Mouse (Mus musculus) limb, embryonic 14.5 days (tissue): ENCODE measurements at regions not wholly inside any gene's neighbourhood (a gene's known extent, or its start where the extent isn't known, plus 50 kb on each side); places are given as distances from the start of the nearest gene placed in this dataset.

Source experiments
- ATAC-seq: fragments of 200-750 bp; cut with Nextera tagmentation; 2 replicates; pipeline ENCODE4 v1.8.0; 2017; ENCODE audit warnings: low read depth, moderate number of reproducible peaks, moderate TSS enrichment; ENCODE audit not compliant: low FRiP score
- DNase-seq: peaks from one replicate; pipeline ENCODE4 v3.0.0-alpha.2; 2015; ENCODE audit warnings: low spot score
- H3K27ac ChIP-seq: fragments of 300-500 bp; sonication (generic); replicated peaks from 2 replicates; pipeline ENCODE4 v1.5.1; 2014; ENCODE audit warnings: low read depth, mild to moderate bottlenecking, low read length, moderate library complexity, mixed read lengths
- H3K27me3 ChIP-seq: fragments of 300-500 bp; sonication (generic); 2 replicates; pipeline ENCODE4 v1.6.1; 2014; ENCODE audit warnings: low read length, mixed read lengths; ENCODE audit not compliant: control insufficient read depth, insufficient read depth
- H3K36me3 ChIP-seq: fragments of 300-500 bp; sonication (generic); 2 replicates; pipeline ENCODE4 v1.6.1; 2014; ENCODE audit warnings: mild to moderate bottlenecking, low read length, moderate library complexity, mixed read lengths; ENCODE audit not compliant: control insufficient read depth, insufficient read depth
- H3K4me1 ChIP-seq: fragments of 300-500 bp; sonication (generic); 2 replicates; pipeline ENCODE4 v1.6.1; 2014; ENCODE audit warnings: antibody characterized with exemption, low read length, mixed read lengths; ENCODE audit not compliant: control insufficient read depth, insufficient read depth
- H3K4me2 ChIP-seq: fragments of 300-500 bp; sonication (generic); replicated peaks from 2 replicates; pipeline ENCODE4 v1.6.1; 2014; ENCODE audit warnings: low read depth, mild to moderate bottlenecking, low read length, moderate library complexity; ENCODE audit not compliant: severe bottlenecking
- H3K4me3 ChIP-seq: fragments of 300-500 bp; sonication (generic); replicated peaks from 2 replicates; pipeline ENCODE4 v1.5.1; 2014; ENCODE audit warnings: low read length
- H3K9ac ChIP-seq: fragments of 300-500 bp; sonication (generic); 2 replicates; pipeline ENCODE4 v1.6.1; 2014; ENCODE audit warnings: mild to moderate bottlenecking, low read depth, low read length, moderate library complexity; ENCODE audit not compliant: severe bottlenecking
- H3K9me3 ChIP-seq: fragments of 300-500 bp; sonication (generic); 2 replicates; pipeline ENCODE4 v1.6.1; 2016; ENCODE audit warnings: low read length; ENCODE audit not compliant: control insufficient read depth
- POLR2A ChIP-seq: fragments of 200-500 bp; IDR thresholded peaks from 2 replicates; pipeline ENCODE4 v1.8.0; 2012; ENCODE audit warnings: inconsistent platforms, mild to moderate bottlenecking, moderate library complexity, borderline replicate concordance; ENCODE audit not compliant: insufficient read depth, insufficient read length; ENCODE audit errors: extremely low read depth
- WGBS: fragments of 180-500 bp; shearing (Covaris S2); extraction: QIAGEN DNeasy Blood & Tissue Kit; methylation state at CpG from one replicate; pipeline ENCODE4 v1.1.7; 2014; 5-methylcytosine and 5-hydroxymethylcytosine counted together

- Histone ChIP-seq H3K4me3 (no peak overlapping the region), H3K36me3 (no peaks in the 10 kb centered on the region), H3K9ac (no peak overlapping the region), H3K4me2 (no peak overlapping the region), H3K27me3 (no peaks in the 10 kb centered on the region), H3K9me3 (no peaks in the 10 kb centered on the region), H3K27ac (no peak overlapping the region), H3K4me1 (no peaks in the 10 kb centered on the region)
- no peak for TF ChIP-seq POLR2A
- DNase-seq (no peak), ATAC-seq (no peak)
- WGBS: 85% methylated on average over 4 of the region's 4 CpGs
These were observed 683.3 kb upstream of the Slit2 start for GRCm38 (mm10) chr5:47299602-47300001.

- ATAC-seq (no peak), DNase-seq (no peak)
- 51% methylated on average over 4 of the region's 4 CpGs for WGBS
- Histone ChIP-seq H3K4me3 (no peak overlapping the region), H3K27me3 (no peaks in the 10 kb centered on the region), H3K4me1 (peaks cover 9% of the 10 kb centered on the region), H3K36me3 (no peaks in the 10 kb centered on the region), H3K9ac (no peak overlapping the region), H3K27ac (no peak overlapping the region), H3K9me3 (no peaks in the 10 kb centered on the region), H3K4me2 (no peak overlapping the region)
- no peak for TF ChIP-seq POLR2A
These were observed 665.4 kb upstream of the Slit2 start for GRCm38 (mm10) chr5:47317506-47317905.

GRCm38 (mm10) chr5:47318147-47318546 is 664.8 kb upstream of the Slit2 start:
- H3K4me1 ChIP-seq: peaks cover 16% of the 10 kb centered on the region
- ATAC-seq: no peak
- no peaks in the 10 kb centered on the region for H3K36me3 ChIP-seq
- no peak overlapping the region for H3K9ac ChIP-seq
- DNase-seq: no peak
- no peaks in the 10 kb centered on the region for H3K9me3 ChIP-seq
- WGBS: 52% methylated on average over 1 of the region's 1 CpGs
- no peak overlapping the region for H3K4me2 ChIP-seq
- H3K27me3 ChIP-seq: no peaks in the 10 kb centered on the region
- no peak for TF ChIP-seq POLR2A
- H3K4me3 ChIP-seq: no peak overlapping the region
- no peak overlapping the region for H3K27ac ChIP-seq

- ATAC-seq (peak; percentile 80), DNase-seq (peak; percentile 70)
- Histone ChIP-seq H3K9me3 (no peaks in the 10 kb centered on the region), H3K9ac (no peak overlapping the region), H3K27ac (no peak overlapping the region), H3K4me2 (no peak overlapping the region), H3K36me3 (no peaks in the 10 kb centered on the region), H3K4me3 (no peak overlapping the region), H3K4me1 (peaks cover 18% of the 10 kb centered on the region), H3K27me3 (no peaks in the 10 kb centered on the region)
- WGBS: 7% methylated on average over 2 of the region's 2 CpGs
- TF ChIP-seq POLR2A: no peak
These were observed 660.3 kb upstream of the Slit2 start for GRCm38 (mm10) chr5:47322511-47323167.

GRCm38 (mm10) chr5:47334299-47334698 is 648.6 kb upstream of the Slit2 start:
- 42% methylated on average over 3 of the region's 3 CpGs for WGBS

More at GRCm38 (mm10) chr5:47334299-47334698, 648.6 kb upstream of the Slit2 start:
- Histone ChIP-seq H3K9ac (no peak overlapping the region), H3K9me3 (no peaks in the 10 kb centered on the region), H3K4me1 (no peaks in the 10 kb centered on the region), H3K36me3 (no peaks in the 10 kb centered on the region), H3K4me2 (no peak overlapping the region), H3K27me3 (no peaks in the 10 kb centered on the region), H3K27ac (no peak overlapping the region), H3K4me3 (no peak overlapping the region)
- DNase-seq (peak; percentile 12), ATAC-seq (no peak)
- TF ChIP-seq POLR2A: no peak
